Mouse (Mus musculus) adrenal gland (tissue): ENCODE measurements around the gene Erich4.
"Not testable (repeated sequence)": the region's sequence is repeated elsewhere in the genome, so short reads cannot be mapped to it uniquely, and the experiment has no call there.

ENCODE experiments used
- intact Hi-C: fragments of 180-260 bp; cut with DNase I; formaldehyde crosslinking; loops from one replicate; pipeline ENCODE4 v1.15.1; 2025

Erich4 gene

DNA sequence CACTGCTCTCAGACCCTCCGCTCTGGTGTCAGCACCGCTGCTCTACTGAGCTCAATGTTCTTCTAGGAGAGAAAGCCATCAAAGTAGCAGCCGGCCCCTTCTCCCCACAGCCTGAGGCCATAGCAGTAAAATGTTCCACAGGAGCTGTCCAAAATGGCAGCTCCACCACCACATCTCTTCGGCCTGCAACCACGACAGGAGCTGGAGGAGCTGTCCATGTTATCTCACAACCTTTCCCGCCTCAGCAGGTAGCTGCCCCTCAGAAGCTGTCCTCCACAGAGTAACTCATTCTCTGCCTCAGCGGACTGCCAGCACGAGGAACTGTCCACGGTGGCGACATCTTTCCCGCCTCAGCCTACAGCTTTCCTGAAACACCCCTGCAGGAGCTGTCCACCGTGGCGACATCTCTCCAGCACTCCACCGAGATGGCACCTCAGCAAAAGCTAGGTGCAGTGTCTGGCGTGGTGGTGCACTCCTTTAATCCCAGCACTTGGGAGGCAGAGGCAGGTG lies 33.3 kb downstream of the Erich4 start:
- intact Hi-C loops = no loop called here

GRCm38 (mm10) chr7:25579441-25579840 lies 36.3 kb downstream of the Erich4 start:
- intact Hi-C loops = no loop called here

DNA sequence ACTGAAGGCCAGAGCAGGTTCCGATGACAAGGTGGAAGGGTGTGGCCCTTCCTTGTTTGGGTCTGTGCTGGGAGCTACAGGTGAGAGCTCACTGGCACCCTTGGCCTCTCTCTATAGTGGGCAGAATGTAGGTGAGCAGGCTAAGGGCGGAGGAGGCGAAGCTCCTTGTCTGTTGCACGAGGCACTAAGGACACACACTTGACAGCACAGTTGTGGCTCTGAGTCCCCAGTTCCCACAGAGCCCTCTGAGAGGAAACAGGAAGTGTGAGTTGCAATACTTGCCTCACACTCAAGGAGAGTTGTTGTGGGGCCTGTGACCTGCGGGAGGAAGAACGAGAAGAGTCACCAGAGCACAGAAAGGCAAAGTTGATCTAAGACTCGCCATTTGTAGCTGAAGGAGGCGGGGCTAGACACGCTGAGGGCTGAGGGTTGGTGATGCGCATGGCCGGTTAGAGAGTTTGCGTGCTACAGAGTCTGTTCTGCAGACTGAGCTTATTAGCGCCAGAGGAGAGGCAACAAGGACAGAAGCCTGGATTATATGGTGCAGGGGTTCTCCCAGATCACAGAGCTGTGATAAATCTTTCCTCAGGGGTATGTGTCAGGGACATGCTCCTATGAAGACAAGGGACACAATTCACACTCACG lies 38.8 kb downstream of the Erich4 start:
- intact Hi-C loops = not testable (repeated sequence)

GRCm38 (mm10) chr7:25576308-25576707 lies 39.4 kb downstream of the Erich4 start:
- intact Hi-C loops = not testable (repeated sequence)

GRCm38 (mm10) chr7:25575870-25576269 lies 39.8 kb downstream of the Erich4 start:
- intact Hi-C loops = no loop called here

GRCm38 (mm10) chr7:25575105-25575504 lies 40.6 kb downstream of the Erich4 start:
- intact Hi-C loops = no loop called here

- intact Hi-C loops = not testable (repeated sequence)
Observed at GRCm38 (mm10) chr7:25573806-25574205, 41.9 kb downstream of the Erich4 start.

DNA sequence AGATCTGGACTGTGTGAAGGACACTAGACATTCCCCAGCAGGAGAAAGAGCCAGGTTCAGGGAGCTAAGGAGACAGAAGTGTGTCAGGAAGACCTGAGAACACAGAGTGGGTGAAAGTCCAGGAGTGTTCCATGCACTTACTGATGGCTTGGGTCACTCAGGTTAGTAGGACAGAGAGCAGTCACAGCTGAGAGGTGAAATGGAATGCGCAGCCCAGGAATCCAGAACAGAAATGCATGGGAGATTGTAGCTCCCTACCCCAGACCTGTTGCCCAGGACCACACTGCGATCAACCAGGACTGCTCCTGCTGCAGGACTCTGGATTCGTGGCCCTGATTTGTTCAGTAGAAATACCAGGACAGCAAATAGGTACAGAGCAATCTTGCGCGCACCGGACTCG lies 47.0 kb downstream of the Erich4 start:
- intact Hi-C loops = no loop called here
